8 mouse cellular contexts compared by ENCODE assay signal in the genomic region with DNA sequence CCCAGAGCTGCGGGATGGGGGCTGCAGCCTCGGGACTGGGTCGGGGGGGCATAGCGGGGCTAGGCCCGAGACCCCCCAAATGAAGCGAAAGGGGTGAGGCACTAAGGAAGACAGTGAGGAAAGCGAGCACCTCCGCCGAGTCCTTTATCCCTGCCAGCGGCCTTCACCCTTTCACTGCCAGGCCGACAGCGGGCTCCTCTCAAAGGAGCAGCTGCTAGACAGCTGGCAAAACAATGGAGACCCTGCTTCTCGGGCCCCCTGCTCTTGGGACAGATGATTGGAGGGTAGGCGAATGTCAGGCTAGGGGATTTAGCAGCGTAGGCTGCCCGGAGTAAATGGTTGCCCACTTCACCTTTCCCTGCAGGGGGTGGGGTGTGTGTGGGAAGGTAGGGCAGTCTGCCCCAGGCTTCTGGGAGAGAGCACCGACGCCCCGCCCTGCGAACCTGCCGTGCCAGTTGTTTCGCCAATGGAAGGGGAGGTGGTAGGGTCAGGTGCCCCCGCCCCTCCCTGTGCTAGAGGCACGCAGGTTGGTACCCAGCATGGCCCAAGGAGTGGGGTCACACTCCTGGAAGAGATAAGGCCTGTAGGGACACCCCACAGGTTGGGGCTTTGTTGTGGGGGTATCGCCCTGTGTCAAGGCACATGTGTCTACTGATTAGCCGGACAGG. TPM values are rescaled to one million over a fixed set of nuclear protein-coding genes. Genes with fewer than 3 reads are reported as not detected.
DNase-seq lines count a peak whose midpoint lies in the region; ATAC-seq lines count a peak whose summit lies in the region.

No protein-coding gene starts in this region.

- H3K4me3 ChIP-seq in forebrain, embryonic 11.5 days (ENCODE audit: low read depth, low read length) = peak overlapping the region; percentile 90
- peak overlapping the region; percentile 78 for H3K4me3 ChIP-seq in hindbrain, embryonic 15.5 days
- peak overlapping the region; percentile 92 for H3K4me3 ChIP-seq in limb, embryonic 12.5 days (replicated peaks)
- peak overlapping the region; percentile 94 for H3K4me3 ChIP-seq in midbrain, embryonic 12.5 days
- H3K4me3 ChIP-seq in stomach, embryonic 15.5 days (replicated peaks) = peak overlapping the region; percentile 80

- WGBS in forebrain, embryonic 11.5 days = 4% methylated on average over 26 of the region's 26 CpGs
- 3% methylated on average over 26 of the region's 26 CpGs for WGBS in hindbrain, embryonic 15.5 days
- WGBS in limb, embryonic 12.5 days = 7% methylated on average over 26 of the region's 26 CpGs
- WGBS in midbrain, embryonic 12.5 days = 5% methylated on average over 26 of the region's 26 CpGs
- WGBS in stomach, embryonic 15.5 days = 8% methylated on average over 26 of the region's 26 CpGs

- peaks cover 27% of the 10 kb centered on the region for H3K4me1 ChIP-seq in forebrain, embryonic 11.5 days (replicated peaks; ENCODE audit: control insufficient read depth, insufficient read depth, low read length)
- peaks cover 39% of the 10 kb centered on the region for H3K4me1 ChIP-seq in hindbrain, embryonic 15.5 days (replicated peaks)
- H3K4me1 ChIP-seq in limb, embryonic 12.5 days (replicated peaks) = peaks cover 40% of the 10 kb centered on the region
- H3K4me1 ChIP-seq in midbrain, embryonic 12.5 days = peaks cover 40% of the 10 kb centered on the region
- peaks cover 32% of the 10 kb centered on the region for H3K4me1 ChIP-seq in stomach, embryonic 15.5 days

- peak; percentile 96 for DNase-seq in heart, adult 11 months
- no peak for DNase-seq in heart, adult 8-10 months (ENCODE audit: low spot score)
- DNase-seq in brain, adult 2 months (ENCODE audit: low read depth, low spot score) = peak; percentile 60
- peak; percentile 82 for DNase-seq in forebrain, embryonic 11.5 days (ENCODE audit: low spot score)

- H3K27ac ChIP-seq in forebrain, embryonic 11.5 days (ENCODE audit: low read depth, low read length) = peak overlapping the region; percentile 91
- peak overlapping the region; percentile 90 for H3K27ac ChIP-seq in hindbrain, embryonic 15.5 days (replicated peaks)
- peak overlapping the region; percentile 89 for H3K27ac ChIP-seq in limb, embryonic 12.5 days
- peak overlapping the region; percentile 97 for H3K27ac ChIP-seq in midbrain, embryonic 12.5 days (replicated peaks)
- H3K27ac ChIP-seq in stomach, embryonic 15.5 days = peak overlapping the region; percentile 82

- peak overlapping the region; percentile 96 for H3K9ac ChIP-seq in forebrain, embryonic 11.5 days (ENCODE audit: low read length)
- H3K9ac ChIP-seq in hindbrain, embryonic 15.5 days = peak overlapping the region; percentile 98
- peak overlapping the region; percentile 96 for H3K9ac ChIP-seq in limb, embryonic 12.5 days (replicated peaks)
- peak overlapping the region; percentile 97 for H3K9ac ChIP-seq in midbrain, embryonic 12.5 days (replicated peaks)
- H3K9ac ChIP-seq in stomach, embryonic 15.5 days = peak overlapping the region; percentile 87

- ATAC-seq in forebrain, embryonic 11.5 days (replicated peaks; ENCODE audit: low FRiP score) = peak; percentile 79
- ATAC-seq in hindbrain, embryonic 15.5 days (ENCODE audit: low FRiP score, low read depth) = peak; percentile 39
- ATAC-seq in limb, embryonic 12.5 days (ENCODE audit: insufficient number of reproducible peaks, insufficient read depth, low FRiP score, low TSS enrichment, low read depth) = peak; percentile 59
- peak; percentile 77 for ATAC-seq in midbrain, embryonic 12.5 days (ENCODE audit: low FRiP score, low read depth)
- ATAC-seq in stomach, embryonic 15.5 days (ENCODE audit: insufficient read depth, low FRiP score, low read depth) = peak; percentile 59

- no peaks in the 10 kb centered on the region; the same call in 1 of the 2 replicates for H3K27me3 ChIP-seq in forebrain, embryonic 11.5 days (ENCODE audit: control insufficient read depth, insufficient read depth, low read length)
- no peaks in the 10 kb centered on the region for H3K27me3 ChIP-seq in hindbrain, embryonic 15.5 days
- peaks cover 4% of the 10 kb centered on the region; the same call in 1 of the 2 replicates for H3K27me3 ChIP-seq in limb, embryonic 12.5 days
- peaks cover 6% of the 10 kb centered on the region; the same call in 1 of the 2 replicates for H3K27me3 ChIP-seq in midbrain, embryonic 12.5 days
- no peaks in the 10 kb centered on the region for H3K27me3 ChIP-seq in stomach, embryonic 15.5 days (replicated peaks)

- no peaks in the 10 kb centered on the region for H3K36me3 ChIP-seq in forebrain, embryonic 11.5 days (ENCODE audit: control insufficient read depth, insufficient read depth, low read length)
- no peaks in the 10 kb centered on the region for H3K36me3 ChIP-seq in hindbrain, embryonic 15.5 days
- no peaks in the 10 kb centered on the region for H3K36me3 ChIP-seq in limb, embryonic 12.5 days
- no peaks in the 10 kb centered on the region for H3K36me3 ChIP-seq in midbrain, embryonic 12.5 days
- H3K36me3 ChIP-seq in stomach, embryonic 15.5 days = no peaks in the 10 kb centered on the region

- no peaks in the 10 kb centered on the region for H3K9me3 ChIP-seq in forebrain, embryonic 11.5 days (ENCODE audit: control insufficient read depth, low read length)
- no peaks in the 10 kb centered on the region for H3K9me3 ChIP-seq in hindbrain, embryonic 15.5 days
- no peaks in the 10 kb centered on the region for H3K9me3 ChIP-seq in limb, embryonic 12.5 days
- no peaks in the 10 kb centered on the region for H3K9me3 ChIP-seq in midbrain, embryonic 12.5 days
- H3K9me3 ChIP-seq in stomach, embryonic 15.5 days = no peaks in the 10 kb centered on the region

- H3K4me2 ChIP-seq in forebrain, embryonic 11.5 days (ENCODE audit: low read depth, low read length, severe bottlenecking) = peak overlapping the region; percentile 71
- peak overlapping the region; percentile 96 for H3K4me2 ChIP-seq in hindbrain, embryonic 15.5 days
- peak overlapping the region; percentile 90 for H3K4me2 ChIP-seq in limb, embryonic 12.5 days
- peak overlapping the region; percentile 96 for H3K4me2 ChIP-seq in midbrain, embryonic 12.5 days (replicated peaks)
- H3K4me2 ChIP-seq in stomach, embryonic 15.5 days = peak overlapping the region; percentile 68

RNA-seq across cellular contexts. Expression of gene Myo18a, which starts 0.8 kb away (rescaled TPM):
- total RNA-seq in heart, adult 8-10 months (2022) = 100 to 1,000 TPM; 256 to 285 (median 277) TPM
- 28.4 and 31.4 TPM in 2 replicates for polyA plus RNA-seq in forebrain, embryonic 11.5 days (2014; fragmentation: Nextera tagmentation; extraction: Ambion mirVana)
- polyA plus RNA-seq in hindbrain, embryonic 15.5 days (2015; fragmentation: Nextera tagmentation; extraction: Ambion mirVana) = 43.7 and 48.3 TPM in 2 replicates
- 31.5 and 36.4 TPM in 2 replicates for polyA plus RNA-seq in limb, embryonic 12.5 days (2016; fragmentation: Nextera tagmentation; extraction: Ambion mirVana)
- polyA plus RNA-seq in midbrain, embryonic 12.5 days (2016; fragmentation: Nextera tagmentation; extraction: Ambion mirVana) = 61.0 and 61.7 TPM in 2 replicates
- polyA plus RNA-seq in stomach, embryonic 15.5 days (2015; fragmentation: Nextera tagmentation; extraction: Ambion mirVana) = 29.7 and 29.9 TPM in 2 replicates

RNA-seq across cellular contexts. Expression of gene Gm10277, which starts 23.7 kb away (rescaled TPM):
- not detected for total RNA-seq in heart, adult 8-10 months (2022)
- 1.4 and 1.6 TPM in 2 replicates for polyA plus RNA-seq in forebrain, embryonic 11.5 days (2014; fragmentation: Nextera tagmentation; extraction: Ambion mirVana)
- polyA plus RNA-seq in hindbrain, embryonic 15.5 days (2015; fragmentation: Nextera tagmentation; extraction: Ambion mirVana) = 1.4 and 1.9 TPM in 2 replicates
- 1.9 and 2.6 TPM in 2 replicates for polyA plus RNA-seq in limb, embryonic 12.5 days (2016; fragmentation: Nextera tagmentation; extraction: Ambion mirVana)
- 2.2 and 2.8 TPM in 2 replicates for polyA plus RNA-seq in midbrain, embryonic 12.5 days (2016; fragmentation: Nextera tagmentation; extraction: Ambion mirVana)
- polyA plus RNA-seq in stomach, embryonic 15.5 days (2015; fragmentation: Nextera tagmentation; extraction: Ambion mirVana) = 1.5 and 1.6 TPM in 2 replicates

RNA-seq across cellular contexts. Expression of gene Cryba1, which starts 38.7 kb away (rescaled TPM):
- not detected for total RNA-seq in heart, adult 8-10 months (2022)
- 0.61 and 1.6 TPM in 2 replicates for polyA plus RNA-seq in forebrain, embryonic 11.5 days (2014; fragmentation: Nextera tagmentation; extraction: Ambion mirVana)
- polyA plus RNA-seq in hindbrain, embryonic 15.5 days (2015; fragmentation: Nextera tagmentation; extraction: Ambion mirVana) = 0.29 and 0.34 TPM in 2 replicates
- 0.28 TPM in 1 of 2 replicates, not detected in the other for polyA plus RNA-seq in limb, embryonic 12.5 days (2016; fragmentation: Nextera tagmentation; extraction: Ambion mirVana)
- 1.4 and 2.6 TPM in 2 replicates for polyA plus RNA-seq in midbrain, embryonic 12.5 days (2016; fragmentation: Nextera tagmentation; extraction: Ambion mirVana)
- polyA plus RNA-seq in stomach, embryonic 15.5 days (2015; fragmentation: Nextera tagmentation; extraction: Ambion mirVana) = 0.13 TPM in 1 of 2 replicates, not detected in the other
